Mouse (Mus musculus): Measurements from ENCODE around the gene Dicer1. TPM values are rescaled to one million over a fixed set of nuclear protein-coding genes. Genes with fewer than 3 reads are reported as not detected.

The Dicer1 gene
- total RNA-seq, 2 experiments from 2014 or later, result 14.3 to 27.6 TPM

DNA sequence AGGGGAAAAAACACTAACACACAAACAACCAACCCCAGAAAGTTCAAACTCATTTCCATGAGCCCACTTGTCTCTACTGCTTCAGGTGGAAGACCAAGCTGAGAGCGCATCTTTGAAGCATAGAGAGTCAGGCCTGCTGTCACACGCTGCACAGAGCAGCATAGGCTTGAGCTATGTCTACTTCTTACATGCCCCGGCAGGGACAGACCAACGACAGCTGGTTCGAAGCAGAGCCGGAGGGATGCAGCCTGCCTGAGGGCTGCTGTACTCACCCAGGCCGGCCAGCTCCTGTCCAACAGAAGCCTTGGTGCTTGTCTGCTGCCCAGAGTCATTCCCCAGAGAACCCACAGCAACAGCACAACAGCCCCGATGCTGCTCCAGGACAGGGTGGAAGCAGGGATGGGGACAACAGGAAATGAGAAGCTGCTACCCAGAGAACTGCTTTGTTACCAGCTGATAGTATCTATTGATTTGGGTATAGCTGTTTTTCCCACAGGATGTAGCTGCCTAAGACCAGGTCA lies 67.3 kb downstream of the Dicer1 start:
- no peak for ATAC-seq (replicated peaks; ENCODE audit: low FRiP score, poor library complexity, severe bottlenecking)

DNA sequence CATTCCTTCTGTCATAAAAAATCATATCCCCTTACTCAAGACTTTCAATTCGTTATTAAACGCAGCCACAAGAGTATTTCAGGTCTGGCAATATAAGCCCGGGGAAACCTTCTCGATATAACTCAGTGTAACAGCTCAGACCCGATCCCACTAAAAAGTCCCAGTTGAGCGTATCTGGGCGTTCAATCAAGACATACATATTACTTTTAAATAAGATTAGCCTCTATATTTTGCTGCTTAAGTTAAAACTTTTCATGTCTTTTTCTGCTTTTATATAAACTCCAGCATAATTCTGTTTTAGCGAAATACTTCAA lies 72.0 kb downstream of the Dicer1 start:
- no peak for ATAC-seq (replicated peaks; ENCODE audit: low FRiP score, poor library complexity, severe bottlenecking)

DNA sequence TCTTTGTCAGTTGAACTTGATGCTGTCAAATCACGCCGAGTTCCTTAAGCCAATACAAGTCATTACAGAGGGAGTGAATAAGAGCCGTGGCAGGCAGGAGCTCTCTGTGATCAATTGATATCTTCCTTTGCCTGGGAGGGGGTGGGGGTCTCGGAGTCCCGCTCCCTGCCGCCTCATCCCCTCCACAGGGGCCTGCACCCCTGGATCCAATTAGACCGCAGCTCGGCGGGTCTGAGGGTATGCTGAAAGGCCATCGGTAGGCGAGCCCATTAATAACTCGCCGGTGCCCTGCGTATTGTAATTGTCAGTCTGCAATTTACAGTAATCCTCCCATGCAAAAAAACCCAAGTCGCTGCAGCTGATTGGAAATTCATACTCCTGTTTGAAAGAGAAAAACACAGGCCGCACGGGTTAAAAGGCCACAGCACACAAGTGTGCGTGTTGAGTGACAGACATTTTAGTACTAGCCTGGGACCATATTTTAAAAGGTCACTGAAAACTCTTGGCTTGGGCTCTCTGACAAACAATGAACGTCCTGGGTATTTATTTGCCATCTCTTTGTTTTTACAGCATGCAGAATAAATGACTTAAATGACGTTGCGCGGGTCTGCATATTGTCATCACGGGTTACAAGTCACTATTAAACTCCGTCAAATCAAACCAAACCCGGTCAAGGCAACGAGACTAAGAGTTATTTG lies 72.5 kb downstream of the Dicer1 start:
- no peak for ATAC-seq (replicated peaks; ENCODE audit: low FRiP score, poor library complexity, severe bottlenecking)

DNA sequence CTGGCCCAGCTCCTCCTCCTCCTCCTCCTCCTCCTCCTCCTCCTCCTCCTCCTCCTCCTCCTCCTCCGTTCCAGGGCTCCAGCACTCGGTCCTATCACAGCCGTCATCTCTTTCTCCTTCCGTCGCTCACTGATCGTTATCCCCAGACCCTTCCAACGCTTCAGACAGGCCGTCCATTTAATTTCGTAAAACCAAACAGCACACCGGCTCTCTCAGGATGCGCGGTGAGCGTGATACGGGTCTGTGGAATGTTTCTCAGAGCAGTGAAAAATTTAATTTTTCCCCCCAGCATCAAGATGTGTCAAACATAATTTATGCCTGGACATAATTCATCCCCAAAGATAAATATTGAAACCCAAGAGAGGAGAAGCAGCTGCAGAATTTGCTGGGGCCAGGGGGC lies 73.3 kb downstream of the Dicer1 start:
- ATAC-seq (replicated peaks; ENCODE audit: low FRiP score, poor library complexity, severe bottlenecking), result no peak

DNA sequence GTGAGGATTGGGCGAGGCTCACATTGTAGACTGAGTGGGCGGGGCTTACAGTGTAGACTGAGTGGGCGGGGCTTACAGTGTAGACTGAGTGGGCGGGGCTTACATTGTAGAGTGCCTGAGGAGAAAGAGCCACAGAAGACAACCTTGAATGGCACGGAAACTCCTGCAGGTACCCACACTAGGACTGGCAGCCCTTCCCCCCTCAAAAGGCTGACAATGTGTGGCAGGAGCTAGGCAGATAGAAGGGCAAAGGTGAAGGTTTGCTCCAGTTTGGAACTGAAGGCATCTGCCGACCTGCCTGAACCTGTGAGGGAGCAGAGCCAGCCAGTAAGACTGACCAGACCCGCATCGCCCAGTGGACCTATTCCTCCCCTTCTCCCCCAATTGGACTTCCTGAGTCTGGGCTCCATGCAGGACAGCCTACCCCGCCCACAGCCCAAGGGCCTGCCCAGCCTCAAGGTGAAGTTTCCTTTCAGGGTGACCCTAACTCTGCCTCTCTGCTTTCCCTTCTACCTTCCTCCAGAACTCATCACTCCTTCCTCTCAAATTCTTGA lies 74.3 kb downstream of the Dicer1 start:
- 0 out of 2 replicates have a peak, but pooled peaks have one; percentile 51 for ATAC-seq (replicated peaks; ENCODE audit: low FRiP score, poor library complexity, severe bottlenecking)

DNA sequence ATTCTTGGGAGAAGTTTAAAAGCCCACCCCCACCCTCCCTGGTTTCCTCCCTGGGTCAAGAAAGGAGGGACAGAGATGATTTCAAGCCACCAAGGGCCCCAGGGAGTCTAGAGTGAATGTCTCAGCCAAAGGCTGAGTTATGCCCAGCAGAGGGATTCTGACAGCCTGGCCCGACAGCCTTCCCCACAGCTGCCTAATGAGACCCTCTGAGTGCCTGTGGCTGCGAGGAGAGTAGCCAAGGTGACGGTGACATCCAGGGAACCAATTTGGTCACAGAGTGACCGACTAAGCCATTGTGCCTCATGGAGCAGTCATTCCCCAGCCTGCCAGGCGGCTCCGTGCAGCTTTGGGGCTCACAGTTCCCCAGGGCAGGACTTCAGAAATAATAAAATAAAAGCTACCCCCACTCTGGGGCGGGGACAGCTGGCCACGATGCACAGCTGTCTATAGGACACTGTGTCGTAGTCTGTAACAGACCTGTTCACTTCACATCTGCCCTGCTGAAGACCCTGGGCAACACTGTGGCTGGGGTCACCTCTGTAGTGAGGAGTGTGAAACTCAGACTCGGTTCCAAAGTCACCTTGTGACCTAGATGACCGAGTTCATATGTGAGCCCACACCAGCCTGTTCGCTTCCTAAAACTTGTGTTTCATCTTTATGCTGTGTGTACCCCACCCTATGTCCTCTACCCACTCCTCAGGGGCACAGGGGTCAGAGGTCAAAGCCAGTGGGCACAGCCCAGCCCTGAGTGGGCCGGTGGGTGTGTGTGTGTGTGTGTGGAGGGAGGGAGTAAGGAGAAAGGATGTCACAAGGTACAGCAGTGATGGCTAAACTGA lies 75.0 kb downstream of the Dicer1 start:
- ATAC-seq (replicated peaks; ENCODE audit: low FRiP score, poor library complexity, severe bottlenecking), result no peak

DNA sequence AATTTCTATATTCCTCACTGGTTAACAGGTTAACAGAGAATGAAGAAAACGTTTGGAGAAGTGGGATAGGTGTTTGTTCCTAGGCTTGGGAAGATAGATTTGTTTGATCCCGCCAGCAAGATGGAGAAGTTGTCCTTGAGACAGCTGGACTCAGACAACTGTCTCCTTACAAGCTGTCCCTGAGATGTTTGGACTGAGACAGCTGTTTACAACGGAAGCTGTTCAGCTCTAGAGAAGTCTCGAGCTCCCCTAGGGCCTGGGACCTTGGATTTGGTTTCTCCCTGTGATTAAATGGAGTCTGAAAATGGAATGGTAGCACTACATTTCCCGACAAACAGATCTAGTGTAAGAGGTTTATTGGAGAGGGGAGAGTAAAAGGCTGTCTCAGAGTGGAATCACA lies 78.8 kb downstream of the Dicer1 start:
- ATAC-seq (replicated peaks; ENCODE audit: low FRiP score, poor library complexity, severe bottlenecking), result no peak

DNA sequence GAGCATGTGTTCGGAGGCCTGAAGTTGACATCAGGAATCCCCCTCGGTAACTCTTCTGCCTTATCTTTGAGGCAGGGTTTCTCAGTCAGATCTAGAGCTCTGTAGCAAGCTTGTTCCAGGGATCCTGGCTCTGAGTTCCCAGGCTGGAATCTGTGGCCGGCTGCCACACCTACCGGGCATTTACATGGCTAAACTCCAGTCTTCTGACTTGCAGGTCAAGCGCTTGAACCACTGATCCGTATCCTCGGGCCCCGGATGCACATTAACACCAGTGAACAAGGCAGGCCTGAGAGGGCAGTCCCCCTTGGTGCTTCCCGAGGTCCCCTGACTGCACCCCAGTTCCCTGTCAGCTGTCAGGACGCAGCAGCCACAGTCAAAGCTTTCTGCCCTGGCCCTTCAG lies 79.3 kb downstream of the Dicer1 start:
- no peak for ATAC-seq (replicated peaks; ENCODE audit: low FRiP score, poor library complexity, severe bottlenecking)

DNA sequence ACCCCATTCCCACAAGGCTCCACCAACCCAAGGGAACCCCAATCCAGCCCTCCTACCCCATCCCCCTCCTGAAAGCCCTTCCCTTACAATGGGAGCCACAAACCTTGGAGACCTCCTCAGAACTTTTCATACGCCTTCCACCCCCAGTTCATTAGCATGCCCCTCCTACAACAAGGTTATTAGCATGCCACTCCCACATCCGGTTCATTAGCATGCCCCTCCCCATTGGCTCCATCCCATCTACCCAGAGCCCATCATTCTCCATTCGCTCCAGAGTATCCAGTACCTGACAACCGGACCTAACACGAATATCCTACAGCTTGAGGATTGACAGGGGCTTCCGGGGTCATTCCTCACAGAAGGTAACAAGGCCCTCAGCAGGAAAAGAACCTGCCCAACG lies 83.9 kb downstream of the Dicer1 start:
- no peak for ATAC-seq (replicated peaks; ENCODE audit: low FRiP score, poor library complexity, severe bottlenecking)

DNA sequence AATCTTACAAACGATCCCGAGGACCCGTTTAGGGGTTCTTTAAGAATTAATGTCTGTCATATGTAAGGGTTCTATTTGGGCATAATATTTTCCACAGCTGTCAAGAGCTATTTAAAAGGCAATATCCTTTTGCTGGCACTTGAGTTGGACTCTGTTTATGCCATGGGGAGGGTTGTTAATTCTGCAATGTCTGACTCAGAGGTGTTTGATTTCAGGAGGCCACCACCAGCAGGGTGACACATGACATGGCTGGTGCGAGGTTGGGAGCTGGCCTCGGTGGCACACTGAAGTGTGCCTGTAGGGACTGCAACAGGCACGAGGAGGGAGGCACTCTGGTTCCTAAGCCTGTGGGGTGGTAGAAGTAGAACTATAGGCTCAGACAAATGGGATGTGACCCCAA lies 85.8 kb downstream of the Dicer1 start:
- no peak for ATAC-seq (replicated peaks; ENCODE audit: low FRiP score, poor library complexity, severe bottlenecking)

DNA sequence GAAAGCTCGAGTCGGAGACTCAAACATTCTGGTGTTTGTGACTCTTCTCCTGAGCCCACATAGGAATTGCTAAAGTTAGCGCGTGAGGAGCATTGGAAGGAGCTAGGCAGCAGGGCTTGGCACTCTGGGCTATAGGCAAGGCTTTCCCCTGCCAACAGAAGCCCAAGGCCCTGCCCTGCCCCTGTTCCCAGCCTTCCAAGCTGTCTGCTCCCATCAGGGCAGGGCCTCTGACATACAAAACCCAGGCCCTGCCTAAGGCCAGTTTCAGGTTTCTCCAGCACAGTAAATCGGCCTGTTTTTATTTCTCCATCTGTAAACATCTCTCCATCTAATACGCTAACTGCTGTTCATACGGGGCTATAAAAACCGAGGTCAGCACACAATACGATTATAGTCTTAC lies 86.2 kb downstream of the Dicer1 start:
- ATAC-seq (replicated peaks; ENCODE audit: low FRiP score, poor library complexity, severe bottlenecking), result no peak

DNA sequence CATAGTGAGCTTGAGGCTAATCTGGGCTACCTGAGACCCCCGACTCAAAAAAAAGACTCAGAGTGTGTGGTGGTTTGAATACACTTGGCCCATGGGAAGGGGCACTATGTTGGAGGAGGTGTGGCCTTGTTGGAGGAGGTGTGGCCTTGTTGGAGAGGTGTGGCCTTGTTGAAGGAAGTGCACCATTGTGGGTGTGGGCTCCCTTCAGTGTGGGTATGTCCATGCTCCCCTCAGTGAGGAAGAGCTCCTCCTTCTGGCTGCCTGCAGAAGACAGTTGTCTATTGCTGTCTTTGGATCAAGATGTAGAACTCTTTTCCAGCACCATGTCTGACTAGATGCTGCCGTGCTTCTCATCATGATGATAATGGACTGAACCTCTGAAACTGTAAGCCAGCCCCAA lies 95.6 kb downstream of the Dicer1 start:
- no peak for ATAC-seq (replicated peaks; ENCODE audit: low FRiP score, poor library complexity, severe bottlenecking)

DNA sequence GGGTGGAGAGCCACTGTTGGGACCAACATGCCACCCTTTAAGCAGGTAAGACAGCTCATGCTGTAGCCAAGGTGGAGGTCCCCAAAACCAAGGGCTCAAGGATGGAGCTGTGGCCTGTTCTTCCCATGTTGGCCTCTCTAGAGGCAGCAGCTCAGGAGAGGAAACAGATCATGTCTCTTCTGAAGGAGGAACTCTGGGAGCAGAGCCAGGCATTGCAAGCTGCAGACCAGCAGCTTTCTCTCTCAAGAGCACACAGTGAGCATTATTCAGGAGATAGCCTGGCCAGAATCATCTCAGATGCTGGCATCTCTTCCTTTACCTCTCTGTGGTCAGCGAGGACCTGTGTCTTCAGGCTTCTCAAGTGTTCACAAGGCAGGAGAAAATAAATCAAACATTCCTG lies 96.7 kb downstream of the Dicer1 start:
- no peak for ATAC-seq (replicated peaks; ENCODE audit: low FRiP score, poor library complexity, severe bottlenecking)

DNA sequence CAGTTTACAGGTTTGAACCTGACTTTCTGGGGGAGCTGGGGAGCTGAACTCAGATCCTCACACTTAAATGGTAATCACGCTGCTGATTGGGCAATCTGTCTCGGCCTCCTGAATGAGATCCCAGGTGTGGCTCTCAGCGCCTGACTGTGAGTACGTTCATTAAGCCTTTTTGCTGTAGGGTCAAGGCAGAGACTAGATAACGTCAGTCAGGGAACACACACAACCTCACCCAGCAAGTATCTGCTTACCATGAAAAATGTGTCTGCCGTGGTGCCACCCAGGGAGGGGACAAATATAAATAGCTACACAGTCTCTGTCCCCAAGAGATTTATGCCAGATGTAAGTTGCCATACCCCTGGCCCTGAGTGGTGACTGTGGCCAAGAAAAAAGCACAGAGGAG lies 99.7 kb downstream of the Dicer1 start:
- no peak for ATAC-seq (replicated peaks; ENCODE audit: low FRiP score, poor library complexity, severe bottlenecking)

DNA sequence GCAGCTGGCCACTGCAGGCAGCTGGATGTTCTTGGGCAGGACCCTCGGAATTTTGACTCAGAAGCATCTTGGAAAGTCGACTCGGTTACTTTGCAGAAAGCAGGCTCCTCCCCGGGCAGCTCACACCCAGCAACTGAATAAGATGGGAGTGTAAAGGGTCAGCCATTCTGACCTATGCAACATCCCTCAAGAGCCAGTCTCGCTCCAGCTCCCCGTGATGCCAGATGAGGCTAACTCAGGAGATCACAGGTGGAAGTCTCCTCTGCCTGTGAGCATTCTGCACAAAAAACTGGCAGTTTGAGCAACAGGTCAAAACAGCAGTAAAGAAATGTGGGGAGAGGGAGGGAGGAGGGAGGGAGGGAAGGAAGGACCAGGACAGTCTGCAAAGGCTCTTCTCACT lies 100.5 kb downstream of the Dicer1 start:
- no peak for ATAC-seq (replicated peaks; ENCODE audit: low FRiP score, poor library complexity, severe bottlenecking)

DNA sequence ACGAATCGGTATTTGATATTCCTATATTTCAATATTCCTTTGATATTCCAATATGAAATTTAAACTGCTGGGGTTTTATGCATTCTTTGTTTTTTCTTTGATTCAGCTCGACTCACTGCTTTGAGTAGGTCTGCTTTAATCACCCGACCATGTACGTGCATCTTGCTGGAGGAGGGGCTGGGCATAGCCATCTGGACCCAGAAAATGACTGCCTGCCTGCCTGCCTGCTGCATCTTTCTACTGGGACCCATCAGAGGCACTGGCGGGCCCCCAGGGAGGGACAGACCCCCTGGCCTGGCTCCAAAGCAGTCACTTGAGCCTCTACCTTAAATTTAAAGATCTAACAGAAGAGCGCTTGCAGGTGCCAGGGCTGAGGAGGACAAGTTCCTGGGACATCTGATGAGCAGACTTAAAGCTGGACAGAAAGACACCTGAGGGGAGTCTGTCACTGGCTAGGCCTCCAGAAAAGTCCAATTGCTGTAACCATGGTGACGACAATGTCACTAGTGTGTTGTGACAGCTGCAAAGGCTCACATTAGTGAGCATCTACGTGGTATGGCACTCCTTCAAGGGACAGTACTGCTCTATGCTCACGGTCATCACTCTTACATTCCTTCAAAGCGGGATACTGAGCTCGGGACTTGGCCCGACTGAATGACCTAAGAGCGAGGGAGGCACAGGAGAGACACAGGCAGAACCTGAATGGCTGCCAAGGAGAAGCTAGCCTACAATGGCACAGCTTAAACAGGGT lies 101.1 kb downstream of the Dicer1 start:
- ATAC-seq (replicated peaks; ENCODE audit: low FRiP score, poor library complexity, severe bottlenecking), result no peak

DNA sequence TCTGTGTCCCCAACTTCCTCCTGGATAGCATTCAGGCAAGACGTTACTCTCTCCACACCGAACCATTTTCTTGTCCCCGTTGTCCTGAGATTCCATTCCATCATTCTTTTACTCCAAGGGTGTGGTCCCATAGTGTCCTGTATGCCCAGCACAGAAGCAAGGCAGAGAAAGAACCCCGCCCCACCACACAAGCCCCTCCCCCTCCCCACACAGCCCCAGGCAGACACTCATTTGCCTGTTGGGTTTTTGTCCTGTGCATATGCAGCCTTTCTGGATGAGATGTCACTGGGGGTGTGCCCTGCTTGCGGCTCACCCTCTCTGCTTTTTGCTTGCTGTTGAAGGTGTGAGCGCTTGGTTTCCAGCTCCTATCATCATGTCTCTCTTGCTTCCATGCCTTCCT lies 103.4 kb downstream of the Dicer1 start:
- ATAC-seq (replicated peaks; ENCODE audit: low FRiP score, poor library complexity, severe bottlenecking), result no peak

DNA sequence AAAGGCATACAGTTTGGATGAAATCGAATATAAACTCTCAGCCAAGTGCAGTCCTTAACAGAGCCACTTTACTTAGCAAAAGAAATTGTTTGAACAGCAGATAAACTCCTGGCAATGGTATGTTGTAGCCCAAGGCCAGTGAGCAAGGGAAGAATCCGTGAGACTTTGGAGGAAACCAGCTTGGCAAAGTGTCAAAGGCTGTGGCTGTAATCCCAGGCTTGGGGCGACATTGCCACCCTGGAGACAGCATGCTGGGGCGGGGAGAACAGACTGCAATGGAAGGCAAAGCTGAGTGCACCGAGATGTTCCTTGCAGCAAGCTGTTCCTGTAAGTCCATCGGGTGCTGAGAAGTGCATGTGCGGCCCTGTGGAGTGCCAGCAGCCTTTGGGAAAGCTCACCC lies 109.4 kb downstream of the Dicer1 start:
- no peak for ATAC-seq (replicated peaks; ENCODE audit: low FRiP score, poor library complexity, severe bottlenecking)

DNA sequence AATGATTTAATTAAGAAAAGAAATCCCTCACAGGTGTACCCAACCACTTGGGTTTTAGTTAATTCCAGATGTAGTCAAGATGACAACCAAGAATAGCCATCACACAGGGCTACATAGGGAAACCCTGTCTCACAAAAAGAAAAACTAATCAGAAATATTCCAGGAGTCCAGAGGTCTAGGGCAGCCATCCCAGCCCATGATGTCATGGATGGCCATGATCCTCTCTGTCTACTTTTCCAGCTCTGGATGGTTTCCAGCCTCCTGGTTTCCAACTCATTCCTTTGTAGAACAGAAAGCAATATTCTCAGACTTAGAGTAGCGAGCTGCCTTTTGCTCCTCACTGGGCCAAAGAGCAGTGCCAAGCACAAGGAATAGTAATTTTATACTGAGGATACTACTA lies 110.8 kb downstream of the Dicer1 start:
- ATAC-seq (replicated peaks; ENCODE audit: low FRiP score, poor library complexity, severe bottlenecking), result no peak

DNA sequence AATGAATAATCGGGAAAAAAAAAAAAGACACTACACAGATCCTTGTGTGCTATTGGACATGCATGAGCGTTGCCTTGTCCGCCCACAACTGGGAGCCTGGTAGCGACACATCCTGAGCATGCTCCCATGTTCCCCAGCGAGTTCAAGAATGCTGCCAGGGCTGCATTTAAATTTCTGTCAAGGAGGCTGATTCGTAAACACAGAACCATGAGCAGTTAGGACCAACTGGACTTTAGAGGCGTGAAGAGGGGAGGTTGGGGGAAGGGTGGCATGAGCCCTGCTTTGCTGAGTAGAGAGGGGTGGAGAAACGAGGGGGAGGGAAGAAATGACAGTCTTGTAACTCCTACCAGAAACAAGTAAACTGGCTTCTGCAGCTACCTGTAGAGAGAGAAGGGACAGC lies 113.6 kb downstream of the Dicer1 start:
- no peak for ATAC-seq (replicated peaks; ENCODE audit: low FRiP score, poor library complexity, severe bottlenecking)

Data from erythroid progenitor cell, adult 5-6 weeks (primary cell).